Mouse (Mus musculus) CD4-positive helper T cell, adult 2 months (primary cell): ENCODE data around the gene Ccdc155.

Experiments used
- DNase-seq: peaks from one replicate; pipeline ENCODE4 v3.0.0-alpha.2; 2012; ENCODE audit warnings: low read depth, missing footprints, low spot score

The Ccdc155 gene

GRCm38 (mm10) chr7:45204380-45205143 is at the start of gene Ccdc155:
TSS of gene Ccdc155 (minus strand) at chr7:45204892.
- peak; percentile 96 for DNase-seq

GRCm38 (mm10) chr7:45253806-45254205 is 49.1 kb upstream of the Ccdc155 start:
- no peak for DNase-seq

GRCm38 (mm10) chr7:45247666-45248065 is 43.0 kb upstream of the Ccdc155 start:
- no peak for DNase-seq

GRCm38 (mm10) chr7:45241389-45241749 is 36.7 kb upstream of the Ccdc155 start:
- no peak for DNase-seq

- DNase-seq: no peak
These were observed 36.1 kb upstream of the Ccdc155 start, which contains the start of gene Slc6a16 for GRCm38 (mm10) chr7:45240633-45241388. TSS of gene Slc6a16 (plus strand) at chr7:45241085.

- no peak for DNase-seq
These were observed 35.4 kb upstream of the Ccdc155 start for GRCm38 (mm10) chr7:45240109-45240508.

GRCm38 (mm10) chr7:45238723-45239496 is 34.2 kb upstream of the Ccdc155 start, which contains the start of gene Cd37:
TSS of gene Cd37 (minus strand) at chr7:45239115.
- DNase-seq: peak; percentile 91

- peak; percentile 39 for DNase-seq
These were observed 33.3 kb upstream of the Ccdc155 start for GRCm38 (mm10) chr7:45237747-45238699.

GRCm38 (mm10) chr7:45235656-45236180 is 31.0 kb upstream of the Ccdc155 start:
- no peak for DNase-seq

GRCm38 (mm10) chr7:45234922-45235571 is 30.4 kb upstream of the Ccdc155 start:
- DNase-seq: no peak

- DNase-seq: no peak
These were observed 29.7 kb upstream of the Ccdc155 start for GRCm38 (mm10) chr7:45234333-45234841.

GRCm38 (mm10) chr7:45233580-45234332 is 29.1 kb upstream of the Ccdc155 start:
- no peak for DNase-seq

- DNase-seq: no peak
These were observed 28.2 kb upstream of the Ccdc155 start for GRCm38 (mm10) chr7:45232716-45233465.

GRCm38 (mm10) chr7:45231941-45232340 is 27.2 kb upstream of the Ccdc155 start:
- DNase-seq: no peak

GRCm38 (mm10) chr7:45231192-45231591 is 26.5 kb upstream of the Ccdc155 start:
- no peak for DNase-seq

- DNase-seq: no peak
These were observed 24.9 kb upstream of the Ccdc155 start for GRCm38 (mm10) chr7:45229459-45230203.

GRCm38 (mm10) chr7:45229046-45229445 is 24.4 kb upstream of the Ccdc155 start:
- no peak for DNase-seq

- DNase-seq: no peak
These were observed 23.9 kb upstream of the Ccdc155 start for GRCm38 (mm10) chr7:45228548-45228947.
